Mouse (Mus musculus): Measurements from ENCODE around the gene Ube2e1.

DNA sequence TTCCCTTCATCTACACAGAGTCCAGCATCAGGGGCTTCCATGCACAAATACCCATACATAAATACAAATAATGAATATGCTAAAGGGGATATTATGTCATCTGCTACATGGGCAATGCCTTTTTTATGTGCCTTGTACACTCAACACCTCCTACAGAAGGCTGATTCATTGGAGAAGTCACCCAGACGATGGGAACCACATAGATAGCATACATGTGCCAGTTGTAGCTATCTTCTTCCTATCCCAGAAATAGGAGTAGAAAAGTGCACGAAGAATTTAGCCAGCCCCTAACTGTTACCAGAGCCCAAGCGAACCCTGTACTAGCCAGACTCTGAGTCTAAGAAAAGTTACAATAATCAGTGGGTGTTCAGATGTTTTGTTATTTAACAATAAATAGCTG is 39.5 kb downstream of the Ube2e1 start:
- TF ChIP-seq CTCF (IDR thresholded peaks at IDR 0.05; ENCODE audit: low read depth): no peak
- no peak for TF ChIP-seq EP300 (optimal IDR thresholded peaks at IDR 0.05)

Data from stomach, postnatal 0 days (tissue).